Comparison of ENCODE assay signal across 14 mouse cellular contexts in the genomic region with DNA sequence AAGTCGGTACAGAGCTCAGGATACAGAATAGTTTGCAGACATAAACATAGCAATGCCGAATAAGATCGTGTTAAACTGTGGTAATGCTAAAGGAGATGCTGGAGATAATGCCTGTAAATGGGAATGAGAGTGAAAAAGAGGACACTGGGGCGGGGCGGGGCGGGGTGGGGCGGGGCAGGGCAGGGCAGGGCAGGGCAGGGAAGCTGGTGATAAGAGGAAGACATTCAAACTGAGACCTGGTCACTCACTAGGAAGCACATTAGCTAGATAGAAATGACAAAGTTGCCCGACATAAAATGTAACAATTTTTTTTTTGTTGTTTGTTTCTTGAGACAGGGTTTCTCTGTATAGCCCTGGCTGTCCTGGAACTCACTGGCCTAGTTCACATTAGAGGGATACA.
"Had no signal": no experiment of that assay in that cellular context is flagged by ENCODE, and none has a peak within 500 bp of the region (broad histone marks: within the 10 kb centered on the region; RNA-seq: fewer than 3 reads in every experiment).

No protein-coding gene starts in this region.

- H3K27me3 ChIP-seq: limb, embryonic 13.5 days; neural tube, embryonic 12.5 days had no signal

- ATAC-seq: intestine, postnatal 0 days; lung, postnatal 0 days had no signal

- DNase-seq: kidney, adult 8-10 months; kidney, postnatal 36 days; left cerebral cortex, postnatal 4 days; lung, adult 18-20 months; lung, postnatal 36 days; midbrain, embryonic 14.5 days; spleen, adult 18-20 months; thymus, adult 18-20 months; thymus, postnatal 14 days had no signal

- H3K9ac ChIP-seq: limb, embryonic 13.5 days; neural tube, embryonic 12.5 days had no signal

- H3K9me3 ChIP-seq: limb, embryonic 13.5 days; midbrain, embryonic 10.5 days; neural tube, embryonic 12.5 days had no signal

- H3K4me2 ChIP-seq: limb, embryonic 13.5 days; neural tube, embryonic 12.5 days had no signal

- H3K36me3 ChIP-seq: limb, embryonic 13.5 days; midbrain, embryonic 10.5 days; neural tube, embryonic 12.5 days had no signal

- H3K27ac ChIP-seq: limb, embryonic 13.5 days; midbrain, embryonic 10.5 days; neural tube, embryonic 12.5 days had no signal

- H3K4me3 ChIP-seq: limb, embryonic 13.5 days; midbrain, embryonic 10.5 days; neural tube, embryonic 12.5 days had no signal
